Mouse (Mus musculus): ENCODE measurements around the gene Sptlc2. TPM values are rescaled to one million over a fixed set of nuclear protein-coding genes. Genes with fewer than 3 reads are reported as not detected.
"Not testable (repeated sequence)": the region's sequence is repeated elsewhere in the genome, so short reads cannot be mapped to it uniquely, and the experiment has no call there.

Gene Sptlc2
- polyA plus RNA-seq, 1 experiment from 2014 or later, result 55.5 TPM

DNA sequence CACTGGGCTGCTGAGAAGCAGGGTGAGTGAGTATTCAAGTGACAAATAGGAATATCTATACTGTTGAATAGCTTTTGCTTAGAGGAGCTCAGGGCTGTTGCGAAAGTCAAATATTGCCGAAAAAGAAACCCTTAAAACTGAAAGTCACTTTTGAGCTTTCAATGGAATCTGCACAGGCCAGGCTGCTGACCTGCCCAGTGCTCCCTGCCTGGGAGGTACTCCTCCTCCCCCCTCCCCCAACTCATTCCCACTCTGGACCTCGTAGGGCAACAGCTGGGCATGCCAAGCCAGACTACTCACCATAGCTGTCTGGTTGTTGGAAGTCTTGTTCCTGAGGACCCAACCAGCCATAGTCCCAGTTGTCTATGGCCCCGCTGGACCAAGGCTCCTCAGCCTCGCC, 103.4 kb downstream of the Sptlc2 start:
- Histone ChIP-seq H3K9ac (ENCODE audit: low read length) (no peak overlapping the region), H3K4me1 (ENCODE audit: control insufficient read depth, insufficient read depth, low read length) (no peaks in the 10 kb centered on the region), H3K27me3 (ENCODE audit: control insufficient read depth, insufficient read depth, low read length) (no peaks in the 10 kb centered on the region), H3K36me3 (ENCODE audit: control insufficient read depth, insufficient read depth, low read length) (no peaks in the 10 kb centered on the region), H3K4me2 (ENCODE audit: low read depth) (no peak overlapping the region), H3K27ac (ENCODE audit: low read depth, low read length) (no peak overlapping the region), H3K4me3 (ENCODE audit: low read depth, low read length) (no peak overlapping the region), H3K9me3 (ENCODE audit: control insufficient read depth, low read length) (no peaks in the 10 kb centered on the region)
- ATAC-seq (ENCODE audit: insufficient read depth, low FRiP score, low TSS enrichment) (no peak), DNase-seq (ENCODE audit: low spot score) (no peak)
- 84% methylated on average over 5 of the region's 5 CpGs for WGBS

DNA sequence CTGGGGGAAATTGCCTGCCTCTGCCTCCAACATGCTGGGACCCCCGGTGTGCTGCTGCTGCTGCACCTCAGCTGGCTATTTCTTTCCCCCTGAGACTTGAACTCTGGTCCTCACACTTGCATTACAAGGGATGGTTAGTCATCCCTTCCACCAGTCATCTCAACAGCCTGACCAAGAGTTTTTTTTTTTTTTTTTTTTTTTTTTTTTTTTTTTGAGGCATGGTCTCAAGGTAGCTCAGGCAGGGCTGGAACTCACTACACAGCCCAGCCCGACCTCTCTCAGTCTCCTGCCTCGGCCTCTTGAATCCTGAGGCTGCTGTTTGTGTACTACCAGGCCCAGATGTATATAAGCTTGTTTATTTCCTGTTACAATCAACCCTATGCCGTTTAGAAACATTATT, 103.9 kb downstream of the Sptlc2 start:
- no peak overlapping the region for H3K4me3 ChIP-seq (ENCODE audit: low read depth, low read length)
- no peak overlapping the region for H3K4me2 ChIP-seq (ENCODE audit: low read depth)
- H3K27me3 ChIP-seq (ENCODE audit: control insufficient read depth, insufficient read depth, low read length), result no peaks in the 10 kb centered on the region
- no peaks in the 10 kb centered on the region for H3K9me3 ChIP-seq (ENCODE audit: control insufficient read depth, low read length)
- WGBS, result 78% methylated on average over 4 of the region's 4 CpGs
- no peak overlapping the region for H3K9ac ChIP-seq (ENCODE audit: low read length)
- no peaks in the 10 kb centered on the region for H3K36me3 ChIP-seq (ENCODE audit: control insufficient read depth, insufficient read depth, low read length)
- no peak overlapping the region for H3K27ac ChIP-seq (ENCODE audit: low read depth, low read length)
- no peaks in the 10 kb centered on the region for H3K4me1 ChIP-seq (ENCODE audit: control insufficient read depth, insufficient read depth, low read length)
- DNase-seq (ENCODE audit: low spot score), result no peak
- no peak for ATAC-seq (ENCODE audit: insufficient read depth, low FRiP score, low TSS enrichment)

DNA sequence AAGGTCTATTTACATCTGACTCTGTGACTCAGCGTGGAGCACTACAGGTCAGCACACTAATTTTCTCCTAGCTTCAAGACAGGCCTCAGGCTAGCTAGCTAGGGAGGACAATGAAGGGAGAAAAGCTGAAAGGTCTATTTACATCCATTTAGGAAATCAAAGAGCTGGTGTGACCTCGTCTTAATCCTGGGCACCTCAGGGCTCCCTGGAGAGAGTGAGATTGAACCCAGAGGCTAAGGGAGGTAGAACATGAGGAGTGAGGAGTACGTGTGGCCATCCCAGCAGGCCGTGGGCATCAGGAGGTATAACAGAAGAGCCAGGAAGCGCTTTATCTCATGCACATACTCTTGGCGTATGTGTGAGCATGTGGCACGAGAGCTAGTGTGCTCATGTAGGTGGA, 104.4 kb downstream of the Sptlc2 start:
- 72% methylated on average over 7 of the region's 7 CpGs for WGBS
- ATAC-seq (ENCODE audit: insufficient read depth, low FRiP score, low TSS enrichment), result no peak
- no peak overlapping the region for H3K9ac ChIP-seq (ENCODE audit: low read length)
- H3K36me3 ChIP-seq (ENCODE audit: control insufficient read depth, insufficient read depth, low read length), result no peaks in the 10 kb centered on the region
- no peaks in the 10 kb centered on the region for H3K27me3 ChIP-seq (ENCODE audit: control insufficient read depth, insufficient read depth, low read length)
- DNase-seq (ENCODE audit: low spot score), result no peak
- H3K4me1 ChIP-seq (ENCODE audit: control insufficient read depth, insufficient read depth, low read length), result no peaks in the 10 kb centered on the region
- H3K4me3 ChIP-seq (ENCODE audit: low read depth, low read length), result no peak overlapping the region
- no peak overlapping the region for H3K27ac ChIP-seq (ENCODE audit: low read depth, low read length)
- H3K9me3 ChIP-seq (ENCODE audit: control insufficient read depth, low read length), result no peaks in the 10 kb centered on the region
- H3K4me2 ChIP-seq (ENCODE audit: low read depth), result no peak overlapping the region

DNA sequence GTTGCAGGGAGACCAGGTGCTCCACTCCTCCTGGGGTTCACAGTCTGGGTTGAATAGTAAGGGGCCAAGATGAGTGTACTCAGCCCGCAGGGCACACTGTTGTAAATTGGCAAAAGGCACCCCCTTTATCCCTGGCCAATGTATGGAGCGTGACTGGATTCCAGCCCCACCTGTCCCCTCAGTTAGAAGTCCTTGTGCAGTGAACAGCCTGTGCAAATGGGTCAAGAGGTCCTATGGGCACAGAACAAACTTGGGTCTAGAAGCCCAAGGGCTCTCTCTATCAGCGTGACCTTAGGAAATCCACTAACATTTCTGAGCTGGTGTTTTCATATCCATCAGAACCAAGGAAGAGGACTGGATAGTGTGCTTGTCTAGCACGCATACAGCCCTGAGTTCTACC, 105.4 kb downstream of the Sptlc2 start:
- Histone ChIP-seq H3K27me3 (ENCODE audit: control insufficient read depth, insufficient read depth, low read length) (no peaks in the 10 kb centered on the region), H3K9me3 (ENCODE audit: control insufficient read depth, low read length) (no peaks in the 10 kb centered on the region), H3K9ac (ENCODE audit: low read length) (no peak overlapping the region), H3K27ac (ENCODE audit: low read depth, low read length) (no peak overlapping the region), H3K36me3 (ENCODE audit: control insufficient read depth, insufficient read depth, low read length) (no peaks in the 10 kb centered on the region), H3K4me3 (ENCODE audit: low read depth, low read length) (no peak overlapping the region), H3K4me2 (ENCODE audit: low read depth) (no peak overlapping the region), H3K4me1 (ENCODE audit: control insufficient read depth, insufficient read depth, low read length) (no peaks in the 10 kb centered on the region)
- no peak for DNase-seq (ENCODE audit: low spot score)
- WGBS, result 87% methylated on average over 4 of the region's 4 CpGs
- ATAC-seq (ENCODE audit: insufficient read depth, low FRiP score, low TSS enrichment), result no peak

DNA sequence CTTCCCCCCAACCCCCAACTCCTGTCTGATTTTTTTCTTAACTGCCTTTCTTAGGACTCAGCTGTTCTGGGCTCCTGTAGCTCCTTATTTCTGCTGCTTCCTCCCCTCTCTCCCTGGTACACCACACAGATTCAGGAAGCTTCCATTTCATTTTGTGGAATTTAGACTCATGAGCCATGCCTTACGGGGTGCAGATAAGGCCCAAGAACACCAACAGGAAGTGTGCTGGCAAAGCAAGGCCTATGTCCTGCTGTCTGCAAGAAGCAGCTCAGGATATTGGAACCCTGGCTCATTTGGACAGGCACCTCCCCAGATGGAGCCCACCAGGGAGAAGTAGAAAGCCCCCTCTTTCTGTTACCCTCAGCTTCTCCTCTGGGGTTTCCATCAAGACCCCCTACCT, 106.4 kb downstream of the Sptlc2 start:
- Histone ChIP-seq H3K4me1 (ENCODE audit: control insufficient read depth, insufficient read depth, low read length) (no peaks in the 10 kb centered on the region), H3K36me3 (ENCODE audit: control insufficient read depth, insufficient read depth, low read length) (no peaks in the 10 kb centered on the region), H3K9ac (ENCODE audit: low read length) (no peak overlapping the region), H3K4me3 (ENCODE audit: low read depth, low read length) (no peak overlapping the region), H3K27me3 (ENCODE audit: control insufficient read depth, insufficient read depth, low read length) (no peaks in the 10 kb centered on the region), H3K4me2 (ENCODE audit: low read depth) (no peak overlapping the region), H3K9me3 (ENCODE audit: control insufficient read depth, low read length) (no peaks in the 10 kb centered on the region), H3K27ac (ENCODE audit: low read depth, low read length) (no peak overlapping the region)
- 86% methylated on average over 1 of the region's 1 CpGs for WGBS
- no peak for DNase-seq (ENCODE audit: low spot score)
- no peak for ATAC-seq (ENCODE audit: insufficient read depth, low FRiP score, low TSS enrichment)

DNA sequence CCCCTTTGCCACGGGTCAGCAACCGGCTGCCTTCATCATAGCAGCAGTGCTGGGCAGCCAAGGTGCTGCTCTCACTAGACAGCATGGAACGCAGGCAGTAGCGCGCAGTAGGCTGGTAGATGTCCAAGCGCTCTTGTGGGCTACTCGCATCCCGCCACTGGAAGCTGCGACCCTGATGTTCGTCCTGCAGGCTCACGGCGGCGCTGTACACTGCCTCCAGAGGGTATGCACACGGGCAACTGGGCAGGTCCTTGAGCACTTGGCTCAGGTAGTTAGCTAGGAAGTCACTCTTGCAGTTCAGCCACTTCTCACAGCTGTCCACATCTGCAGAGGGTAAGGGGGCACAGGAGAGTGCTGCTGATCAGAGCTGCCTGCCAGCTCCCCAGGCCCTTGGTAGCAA, 108.3 kb downstream of the Sptlc2 start:
- H3K9me3 ChIP-seq (ENCODE audit: control insufficient read depth, low read length), result no peaks in the 10 kb centered on the region
- no peak overlapping the region for H3K4me3 ChIP-seq (ENCODE audit: low read depth, low read length)
- DNase-seq (ENCODE audit: low spot score), result no peak
- no peaks in the 10 kb centered on the region for H3K4me1 ChIP-seq (ENCODE audit: control insufficient read depth, insufficient read depth, low read length)
- no peak for ATAC-seq (ENCODE audit: insufficient read depth, low FRiP score, low TSS enrichment)
- no peak overlapping the region for H3K9ac ChIP-seq (ENCODE audit: low read length)
- peaks cover 3% of the 10 kb centered on the region for H3K36me3 ChIP-seq (ENCODE audit: control insufficient read depth, insufficient read depth, low read length)
- 40% methylated on average over 14 of the region's 14 CpGs for WGBS
- no peak overlapping the region for H3K27ac ChIP-seq (ENCODE audit: low read depth, low read length)
- no peak overlapping the region for H3K4me2 ChIP-seq (ENCODE audit: low read depth)
- H3K27me3 ChIP-seq (ENCODE audit: control insufficient read depth, insufficient read depth, low read length), result no peaks in the 10 kb centered on the region

DNA sequence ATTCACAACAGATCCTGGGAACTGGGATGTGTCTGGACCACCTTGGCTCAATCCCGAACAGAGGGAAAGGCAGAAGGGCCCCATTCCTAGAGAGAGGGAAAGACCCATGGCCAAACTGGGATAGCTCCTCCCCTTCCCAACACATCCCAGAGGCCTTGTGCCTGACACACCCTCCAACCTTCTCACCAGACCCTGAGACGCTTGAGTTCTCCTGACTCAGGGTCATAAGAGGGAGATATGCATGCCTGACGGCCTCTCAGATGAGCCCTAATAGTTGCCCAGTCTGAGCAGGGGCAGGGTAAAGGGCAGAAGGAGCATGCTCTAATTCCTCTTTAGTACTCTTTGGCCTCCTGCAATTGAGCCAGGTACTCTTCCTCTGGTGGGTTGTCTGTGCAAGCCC, 108.8 kb downstream of the Sptlc2 start:
- WGBS, result 57% methylated on average over 3 of the region's 3 CpGs
- no peaks in the 10 kb centered on the region for H3K27me3 ChIP-seq (ENCODE audit: control insufficient read depth, insufficient read depth, low read length)
- no peaks in the 10 kb centered on the region for H3K4me1 ChIP-seq (ENCODE audit: control insufficient read depth, insufficient read depth, low read length)
- H3K27ac ChIP-seq (ENCODE audit: low read depth, low read length), result no peak overlapping the region
- H3K9me3 ChIP-seq (ENCODE audit: control insufficient read depth, low read length), result no peaks in the 10 kb centered on the region
- H3K4me3 ChIP-seq (ENCODE audit: low read depth, low read length), result no peak overlapping the region
- H3K9ac ChIP-seq (ENCODE audit: low read length), result no peak overlapping the region
- H3K36me3 ChIP-seq (ENCODE audit: control insufficient read depth, insufficient read depth, low read length), result peaks cover 8% of the 10 kb centered on the region
- no peak for DNase-seq (ENCODE audit: low spot score)
- ATAC-seq (ENCODE audit: insufficient read depth, low FRiP score, low TSS enrichment), result peak; percentile 31; the same call in 1 of the 2 replicates
- H3K4me2 ChIP-seq (ENCODE audit: low read depth), result no peak overlapping the region

DNA sequence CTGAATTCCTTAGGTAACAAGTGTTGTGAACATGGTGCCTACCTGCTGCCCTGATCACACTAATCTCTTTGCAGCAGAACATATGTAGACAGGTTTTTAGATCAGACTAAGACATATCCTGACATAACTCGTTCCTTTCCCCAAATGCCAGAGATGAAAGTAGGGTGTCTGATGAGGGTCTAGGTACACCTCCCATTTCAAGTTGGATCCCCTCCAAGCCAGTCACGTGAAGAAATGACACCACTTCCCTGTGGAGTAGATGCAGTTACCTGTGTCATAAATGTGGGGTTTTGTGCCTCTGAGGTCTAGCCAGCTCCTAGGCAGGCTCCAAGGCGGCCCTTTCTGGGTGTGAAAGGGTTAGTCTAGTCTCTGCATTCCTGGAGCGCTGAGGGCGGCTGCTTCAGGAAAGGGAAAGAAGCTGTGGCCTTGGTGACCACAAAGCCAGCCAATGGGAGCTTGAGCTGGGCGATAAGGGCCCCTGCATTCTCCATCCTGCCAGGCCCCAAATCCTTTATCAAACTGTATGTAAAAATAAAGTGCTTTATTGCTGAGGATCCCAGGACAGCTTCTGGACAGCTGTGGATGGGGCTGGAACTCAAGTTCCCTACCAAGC, 109.9 kb downstream of the Sptlc2 start:
- Histone ChIP-seq H3K27ac (ENCODE audit: low read depth, low read length) (no peak overlapping the region), H3K36me3 (ENCODE audit: control insufficient read depth, insufficient read depth, low read length) (peaks cover 11% of the 10 kb centered on the region), H3K9ac (ENCODE audit: low read length) (no peak overlapping the region), H3K4me3 (ENCODE audit: low read depth, low read length) (no peak overlapping the region), H3K9me3 (ENCODE audit: control insufficient read depth, low read length) (no peaks in the 10 kb centered on the region), H3K4me1 (ENCODE audit: control insufficient read depth, insufficient read depth, low read length) (no peaks in the 10 kb centered on the region), H3K4me2 (ENCODE audit: low read depth) (no peak overlapping the region), H3K27me3 (ENCODE audit: control insufficient read depth, insufficient read depth, low read length) (no peaks in the 10 kb centered on the region)
- no peak for DNase-seq (ENCODE audit: low spot score)
- WGBS, result 25% methylated on average over 6 of the region's 6 CpGs
- ATAC-seq (ENCODE audit: insufficient read depth, low FRiP score, low TSS enrichment), result no peak

DNA sequence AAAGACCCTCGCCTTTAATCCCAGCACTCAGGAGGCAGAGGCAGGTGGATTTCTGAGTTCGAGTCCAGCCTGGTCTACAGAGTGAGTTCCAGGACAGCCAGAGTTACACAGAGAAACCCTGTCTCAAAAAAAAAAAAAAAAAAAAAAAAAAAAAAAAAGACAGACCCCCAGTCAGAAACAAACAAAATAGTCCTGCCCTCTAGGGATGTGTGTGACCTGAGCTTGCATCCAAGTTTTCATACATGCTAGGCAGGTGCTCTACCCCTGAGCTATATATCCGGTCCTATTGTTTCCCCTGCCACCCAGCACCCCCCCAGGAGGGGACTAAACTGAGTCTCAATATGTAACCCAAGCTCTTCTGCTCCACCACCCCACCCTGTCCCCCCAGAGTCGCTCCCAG, 110.9 kb downstream of the Sptlc2 start:
- H3K27ac ChIP-seq (ENCODE audit: low read depth, low read length); DNase-seq (ENCODE audit: low spot score); H3K9ac ChIP-seq (ENCODE audit: low read length); H3K4me3 ChIP-seq (ENCODE audit: low read depth, low read length); H3K4me1 ChIP-seq (ENCODE audit: control insufficient read depth, insufficient read depth, low read length); ATAC-seq (ENCODE audit: insufficient read depth, low FRiP score, low TSS enrichment); H3K27me3 ChIP-seq (ENCODE audit: control insufficient read depth, insufficient read depth, low read length); H3K4me2 ChIP-seq (ENCODE audit: low read depth); H3K9me3 ChIP-seq (ENCODE audit: control insufficient read depth, low read length): not testable (repeated sequence)
- 92% methylated on average over 4 of the region's 4 CpGs for WGBS
- H3K36me3 ChIP-seq (ENCODE audit: control insufficient read depth, insufficient read depth, low read length), result peaks cover 11% of the 10 kb centered on the region

Data from neural tube, embryonic 11.5 days (tissue).